Mouse (Mus musculus) testis, postnatal 14 days (tissue): ENCODE results near the gene Vmn1r236.

Experiments
- DNase-seq: peaks from one replicate; pipeline ENCODE4 v3.0.0; 2021; ENCODE audit warnings: low spot score

Vmn1r236 gene

DNA sequence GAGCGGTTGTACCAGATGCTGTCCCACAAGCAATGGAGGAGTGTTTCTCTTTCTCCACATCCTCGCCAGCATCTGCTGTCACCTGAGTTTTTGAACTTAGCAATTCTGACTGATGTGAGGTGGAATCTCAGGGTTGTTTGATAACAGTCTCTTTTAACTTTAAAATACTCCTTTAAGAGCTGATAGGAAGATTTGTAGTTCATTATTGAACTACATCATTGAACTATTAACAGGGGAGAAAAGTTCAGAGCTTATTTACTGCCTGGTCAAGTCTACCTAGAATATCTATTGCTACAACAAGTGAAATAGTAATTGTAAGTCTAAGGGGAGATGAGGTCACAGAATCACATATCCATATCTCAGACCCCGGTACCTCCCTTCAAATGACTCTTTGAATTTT, at the start of gene Vmn1r236:
TSS of gene Vmn1r236 (plus strand) at position 301 of the 400 bp plus-strand sequence.
- DNase-seq = no peak

- DNase-seq = no peak
Observed at GRCm38 (mm10) chr17:21256111-21256510, 26.6 kb upstream of the Vmn1r236 start, which contains the start of gene Vmn1r235. Vmn1r235 (plus strand) TSS chr17:21256411.

GRCm38 (mm10) chr17:21272103-21272502, 10.6 kb upstream of the Vmn1r236 start:
- no peak for DNase-seq

DNA sequence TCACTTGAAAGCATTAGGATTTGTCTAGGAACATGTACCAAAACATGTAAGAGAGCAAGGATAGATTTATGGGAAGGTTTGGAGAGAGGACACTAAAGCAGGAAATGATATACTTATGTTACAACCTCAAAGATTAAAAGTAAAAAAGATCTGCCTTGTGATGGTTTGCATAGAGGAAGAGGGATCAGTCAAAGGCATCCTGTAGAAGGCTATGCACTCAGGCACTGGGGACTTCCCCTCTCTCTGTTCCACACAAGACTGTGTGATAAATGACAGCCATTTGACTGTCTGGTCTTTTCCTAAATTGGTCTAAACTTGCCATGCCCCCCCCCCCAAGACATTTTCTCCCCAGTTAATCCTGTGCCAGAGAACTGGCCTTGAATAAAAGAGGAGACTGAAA, 1.7 kb downstream of the Vmn1r236 start:
- no peak for DNase-seq

DNA sequence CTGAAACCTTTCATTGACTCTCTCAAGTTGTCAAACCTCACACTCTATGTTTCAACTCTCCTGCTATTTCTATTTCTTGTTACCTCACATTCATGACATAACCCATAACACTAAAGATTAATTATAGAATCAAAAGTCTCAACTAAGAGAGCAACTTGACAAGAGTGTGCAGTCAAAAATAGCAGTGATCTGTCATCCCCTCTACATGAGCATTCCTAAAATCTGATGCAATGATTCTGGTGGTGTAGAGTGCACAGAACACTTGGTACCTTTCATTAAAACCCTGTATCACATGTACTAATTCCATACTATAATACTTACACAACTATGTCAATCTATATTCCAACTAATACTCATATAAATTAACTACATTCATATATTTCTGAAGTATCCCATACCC, 7.0 kb downstream of the Vmn1r236 start:
- no peak for DNase-seq

GRCm38 (mm10) chr17:21311565-21311964, 28.8 kb downstream of the Vmn1r236 start, which contains the start of gene Vmn1r237:
Vmn1r237 (plus strand) TSS chr17:21311865.
- no peak for DNase-seq
